Mouse (Mus musculus) midbrain, embryonic 16.5 days (tissue): ENCODE measurements at regions not wholly inside any gene's neighbourhood (a gene's known extent, or its start where the extent isn't known, plus 50 kb on each side); places are given as distances from the start of the nearest gene placed in this dataset.

Experiments used
- ATAC-seq: fragments of 200-750 bp; cut with Nextera tagmentation; 2 replicates; pipeline ENCODE4 v1.8.0; 2017; ENCODE audit warnings: moderate TSS enrichment
- H3K27ac ChIP-seq: fragments of 300-500 bp; sonication (generic); 2 replicates; pipeline ENCODE4 v1.5.1; 2014; ENCODE audit warnings: mild to moderate bottlenecking, low read length, mixed read lengths
- H3K27me3 ChIP-seq: fragments of 300-500 bp; sonication (generic); 2 replicates; pipeline ENCODE4 v1.6.1; 2014; ENCODE audit warnings: low read depth, low read length, mixed read lengths; ENCODE audit not compliant: control insufficient read depth, insufficient read depth
- H3K36me3 ChIP-seq: fragments of 300-500 bp; sonication (generic); 2 replicates; pipeline ENCODE4 v1.6.1; 2014; ENCODE audit warnings: mild to moderate bottlenecking, low read length, moderate library complexity, mixed read lengths; ENCODE audit not compliant: control insufficient read depth, insufficient read depth
- H3K4me1 ChIP-seq: fragments of 300-500 bp; sonication (generic); 2 replicates; pipeline ENCODE4 v1.6.1; 2014; ENCODE audit warnings: mild to moderate bottlenecking, low read length, mixed read lengths; ENCODE audit not compliant: control insufficient read depth, insufficient read depth
- H3K4me2 ChIP-seq: fragments of 300-500 bp; sonication (generic); 2 replicates; pipeline ENCODE4 v1.6.1; 2014; ENCODE audit warnings: mild to moderate bottlenecking, low read length, mixed read lengths
- H3K4me3 ChIP-seq: fragments of 300-500 bp; sonication (generic); 2 replicates; pipeline ENCODE4 v1.5.1; 2014; ENCODE audit warnings: low read depth, mild to moderate bottlenecking, low read length, moderate library complexity, mixed read lengths
- H3K9ac ChIP-seq: fragments of 300-500 bp; sonication (generic); 2 replicates; pipeline ENCODE4 v1.6.1; 2014; ENCODE audit warnings: low read depth, low read length, mixed read lengths
- H3K9me3 ChIP-seq: fragments of 300-500 bp; sonication (generic); replicated peaks from 2 replicates; pipeline ENCODE4 v1.6.1; 2014; ENCODE audit warnings: mild to moderate bottlenecking, low read length, mixed read lengths; ENCODE audit not compliant: control insufficient read depth, poor library complexity, severe bottlenecking
- WGBS: fragments of 180-500 bp; shearing (Covaris S2); extraction: QIAGEN DNeasy Blood & Tissue Kit; methylation state at CpG from one replicate; pipeline ENCODE4 v1.1.7; 2014; 5-methylcytosine and 5-hydroxymethylcytosine counted together

DNA sequence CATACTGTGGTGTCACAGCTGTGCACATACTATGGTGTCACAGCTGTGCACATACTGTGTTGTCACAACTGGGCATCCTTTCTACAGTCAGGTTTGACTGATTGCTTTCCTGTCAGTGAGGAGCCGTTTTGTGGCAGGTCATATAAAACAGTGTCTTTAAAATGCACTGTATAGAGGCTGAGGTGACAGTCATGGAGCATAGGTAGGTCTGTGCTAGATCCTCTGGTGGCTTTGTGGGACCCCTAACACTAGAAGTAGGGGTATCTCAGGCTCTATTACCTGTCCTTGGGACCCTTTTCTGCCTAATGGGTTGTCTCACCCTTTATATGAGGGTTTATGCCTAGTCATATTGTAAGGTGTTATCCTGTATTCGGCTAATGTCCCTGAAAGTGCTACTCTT, 132.4 kb upstream of the Map3k7 start:
- Histone ChIP-seq H3K4me3 (no peak overlapping the region), H3K27me3 (no peaks in the 10 kb centered on the region), H3K36me3 (no peaks in the 10 kb centered on the region), H3K27ac (no peak overlapping the region), H3K9me3 (no peaks in the 10 kb centered on the region), H3K9ac (no peak overlapping the region), H3K4me1 (peaks cover 12% of the 10 kb centered on the region), H3K4me2 (no peak overlapping the region)
- no peak for ATAC-seq
- WGBS: 90% methylated on average over 2 of the region's 2 CpGs

DNA sequence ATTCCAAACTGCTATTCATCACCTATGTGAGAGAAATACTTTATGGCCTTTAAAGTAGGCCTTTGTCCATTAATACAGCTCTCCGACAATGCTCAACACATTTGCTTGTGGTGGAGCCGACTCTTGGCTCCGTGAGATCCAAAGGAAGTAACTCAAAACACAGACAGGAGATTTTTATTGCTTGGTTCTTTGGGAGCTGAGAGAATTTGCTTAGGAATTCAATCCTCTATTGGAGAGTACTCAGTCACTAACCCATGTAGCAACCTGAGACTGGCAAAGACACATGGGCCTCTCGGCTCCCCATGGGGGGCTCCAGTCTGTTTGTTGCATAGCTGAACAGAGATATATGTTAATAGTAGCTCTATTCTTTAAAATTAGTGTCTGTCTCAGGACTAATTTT, 130.1 kb upstream of the Map3k7 start:
- Histone ChIP-seq H3K27ac (no peak overlapping the region), H3K4me2 (no peak overlapping the region), H3K4me3 (no peak overlapping the region), H3K4me1 (peaks cover 15% of the 10 kb centered on the region), H3K9me3 (no peaks in the 10 kb centered on the region), H3K27me3 (no peaks in the 10 kb centered on the region), H3K36me3 (no peaks in the 10 kb centered on the region), H3K9ac (no peak overlapping the region)
- 43% methylated on average over 4 of the region's 4 CpGs for WGBS
- ATAC-seq: no peak

DNA sequence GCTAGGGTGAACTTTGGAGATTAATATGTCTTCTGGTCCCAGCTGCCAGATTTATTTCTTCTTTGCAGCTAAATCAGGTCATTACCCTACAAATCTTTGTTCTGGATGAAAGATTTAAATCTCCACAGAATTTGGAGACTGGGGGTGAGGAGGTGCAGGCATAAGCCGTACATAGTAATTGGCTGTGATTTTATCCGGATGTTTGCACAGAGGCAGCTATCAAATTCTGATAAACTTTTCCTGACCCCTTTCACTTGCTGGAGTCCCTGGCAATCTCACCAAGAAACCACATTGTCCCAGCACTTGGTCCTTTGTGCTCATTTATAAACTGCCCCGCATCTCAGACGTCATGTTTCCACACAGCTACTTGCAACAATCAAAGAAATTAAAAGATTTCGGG, 128.8 kb upstream of the Map3k7 start:
- no peaks in the 10 kb centered on the region for H3K36me3 ChIP-seq
- no peak overlapping the region for H3K27ac ChIP-seq
- H3K9me3 ChIP-seq: no peaks in the 10 kb centered on the region
- ATAC-seq: no peak
- no peak overlapping the region for H3K9ac ChIP-seq
- 16% methylated on average over 5 of the region's 5 CpGs for WGBS
- H3K4me1 ChIP-seq: peaks cover 15% of the 10 kb centered on the region
- no peaks in the 10 kb centered on the region for H3K27me3 ChIP-seq
- no peak overlapping the region for H3K4me2 ChIP-seq
- H3K4me3 ChIP-seq: no peak overlapping the region

DNA sequence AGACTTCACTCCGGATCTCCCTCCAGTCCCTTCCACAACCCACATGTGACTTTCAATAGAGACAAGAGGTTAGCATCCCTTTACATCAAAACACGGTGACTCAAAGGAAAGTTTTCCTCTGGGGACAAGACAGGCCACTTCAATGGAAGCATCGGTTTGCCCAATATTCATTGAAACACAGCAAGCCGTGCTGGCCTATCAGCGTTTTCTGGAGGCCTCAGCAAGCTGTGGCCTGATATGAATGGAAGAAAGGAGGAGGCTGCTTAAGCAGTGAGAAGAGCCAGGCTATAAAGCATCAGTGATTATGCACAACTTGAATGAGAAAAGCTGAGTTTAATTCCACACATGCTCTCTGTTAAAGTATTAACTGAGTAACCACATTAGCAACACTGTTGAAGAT, 125.3 kb upstream of the Map3k7 start:
- H3K4me2 ChIP-seq: no peak overlapping the region
- H3K9ac ChIP-seq: no peak overlapping the region
- no peak overlapping the region for H3K27ac ChIP-seq
- ATAC-seq: no peak
- no peaks in the 10 kb centered on the region for H3K36me3 ChIP-seq
- H3K4me3 ChIP-seq: no peak overlapping the region
- peaks cover 8% of the 10 kb centered on the region for H3K4me1 ChIP-seq
- 18% methylated on average over 5 of the region's 5 CpGs for WGBS
- H3K9me3 ChIP-seq: no peaks in the 10 kb centered on the region
- H3K27me3 ChIP-seq: no peaks in the 10 kb centered on the region

DNA sequence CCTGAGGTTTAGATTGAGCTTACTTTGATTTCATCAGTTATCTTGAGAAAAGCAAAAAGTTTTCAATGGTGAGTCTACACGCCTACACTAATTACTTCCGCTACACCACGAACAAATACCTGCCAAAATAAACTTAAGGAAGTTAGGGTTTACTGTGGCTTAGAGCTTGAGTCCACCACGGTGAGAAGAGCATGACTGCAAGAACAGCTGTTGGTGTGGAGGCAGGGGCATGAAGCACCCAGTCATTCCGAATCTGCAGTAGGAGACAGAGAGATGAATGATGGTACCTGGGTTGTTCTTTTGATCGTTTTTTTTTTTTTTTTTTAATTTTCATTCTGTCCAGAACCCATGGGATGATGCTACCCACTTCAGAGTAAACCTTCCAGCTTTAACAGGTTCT, 114.1 kb upstream of the Map3k7 start:
- no peaks in the 10 kb centered on the region for H3K4me1 ChIP-seq
- 84% methylated on average over 6 of the region's 6 CpGs for WGBS
- no peak overlapping the region for H3K9ac ChIP-seq
- no peaks in the 10 kb centered on the region for H3K9me3 ChIP-seq
- no peak overlapping the region for H3K4me2 ChIP-seq
- H3K36me3 ChIP-seq: no peaks in the 10 kb centered on the region
- H3K27ac ChIP-seq: no peak overlapping the region
- no peaks in the 10 kb centered on the region for H3K27me3 ChIP-seq
- no peak overlapping the region for H3K4me3 ChIP-seq
- ATAC-seq: no peak

DNA sequence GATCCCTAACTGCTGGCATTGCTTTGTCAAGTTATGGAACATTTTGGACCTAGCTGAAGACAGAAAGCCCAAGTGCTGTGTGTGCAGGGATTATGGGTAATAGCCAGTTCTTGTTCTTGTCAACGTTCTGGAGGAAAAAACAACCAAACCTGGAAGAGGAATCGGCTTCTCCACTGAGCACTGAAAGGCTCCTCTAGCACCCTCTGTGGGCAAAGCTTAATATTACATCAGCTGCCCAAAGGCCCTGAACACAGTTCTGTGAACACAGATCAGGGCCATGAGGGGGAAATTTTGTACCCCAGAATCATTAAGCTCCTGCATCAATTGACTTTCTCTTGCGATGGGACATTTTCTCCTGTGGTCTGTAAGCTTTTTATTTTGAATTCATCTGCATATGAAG, 112.9 kb upstream of the Map3k7 start:
- Histone ChIP-seq H3K27me3 (no peaks in the 10 kb centered on the region), H3K36me3 (no peaks in the 10 kb centered on the region), H3K27ac (no peak overlapping the region), H3K9ac (no peak overlapping the region), H3K4me2 (no peak overlapping the region), H3K4me3 (no peak overlapping the region), H3K4me1 (no peaks in the 10 kb centered on the region), H3K9me3 (no peaks in the 10 kb centered on the region)
- 60% methylated on average over 3 of the region's 3 CpGs for WGBS
- ATAC-seq: no peak

DNA sequence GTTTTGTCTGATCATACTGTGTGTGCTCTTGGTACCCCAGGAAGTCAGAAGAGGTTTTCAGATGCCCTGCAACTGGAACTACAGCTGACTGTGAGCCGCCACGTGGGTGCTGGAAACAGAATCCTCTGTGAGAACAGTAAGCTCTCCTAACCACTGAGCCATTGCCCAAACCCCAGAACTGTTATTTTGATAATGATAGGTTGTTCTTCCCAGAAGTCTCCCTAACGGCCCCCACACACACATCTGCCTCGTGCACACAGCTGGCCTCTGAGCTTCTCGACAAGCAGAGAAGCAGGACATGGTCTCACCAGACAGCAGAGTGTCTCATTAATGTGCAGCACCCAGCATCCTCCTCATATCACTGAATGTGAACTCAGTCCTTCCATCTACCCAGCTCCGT, 110.0 kb upstream of the Map3k7 start:
- WGBS: 86% methylated on average over 6 of the region's 6 CpGs
- Histone ChIP-seq H3K4me3 (no peak overlapping the region), H3K27me3 (no peaks in the 10 kb centered on the region), H3K9me3 (no peaks in the 10 kb centered on the region), H3K9ac (no peak overlapping the region), H3K36me3 (no peaks in the 10 kb centered on the region), H3K27ac (no peak overlapping the region), H3K4me1 (no peaks in the 10 kb centered on the region), H3K4me2 (no peak overlapping the region)
- ATAC-seq: no peak

DNA sequence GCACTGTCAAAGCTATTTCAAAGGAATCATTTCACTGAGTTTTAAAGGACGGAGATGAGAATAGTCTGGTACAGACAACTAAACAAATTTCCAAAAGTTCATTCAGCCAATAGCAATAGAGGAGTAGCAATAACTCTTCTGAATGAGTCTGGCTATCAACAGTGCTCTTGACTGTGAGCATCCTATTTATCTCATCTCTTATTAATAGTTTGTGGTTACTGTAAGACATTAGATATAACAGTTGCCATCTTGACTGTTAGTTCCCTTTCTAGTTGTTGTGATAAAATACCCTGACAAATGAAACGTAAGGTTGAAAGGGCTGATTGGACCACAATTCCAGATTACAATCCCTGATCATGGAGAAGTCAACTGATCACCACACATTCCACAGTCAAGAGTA, 103.5 kb upstream of the Map3k7 start:
- no peak for ATAC-seq
- Histone ChIP-seq H3K27me3 (no peaks in the 10 kb centered on the region), H3K4me1 (no peaks in the 10 kb centered on the region), H3K9me3 (no peaks in the 10 kb centered on the region), H3K36me3 (no peaks in the 10 kb centered on the region), H3K27ac (no peak overlapping the region), H3K4me3 (no peak overlapping the region), H3K4me2 (no peak overlapping the region), H3K9ac (no peak overlapping the region)
- WGBS: 87% methylated on average over 2 of the region's 2 CpGs

DNA sequence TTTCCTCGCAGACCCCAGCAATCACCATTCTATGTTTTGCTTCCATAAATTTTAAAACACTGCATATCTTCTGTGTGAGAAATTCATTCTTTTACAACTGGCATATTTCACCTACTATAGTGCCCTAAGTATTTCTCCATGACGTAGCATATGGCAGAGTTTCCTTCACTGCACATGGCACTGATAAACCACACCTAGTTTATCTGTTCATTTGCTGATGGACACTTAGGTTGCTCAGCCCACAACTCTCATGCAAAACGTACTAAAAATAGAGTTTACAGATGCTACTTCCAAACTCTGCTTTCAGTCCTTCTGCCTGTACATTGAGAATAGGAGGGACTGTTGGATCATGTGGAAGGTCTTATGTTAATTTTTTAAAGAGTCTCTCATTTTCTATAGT, 102.7 kb upstream of the Map3k7 start:
- no peak overlapping the region for H3K4me2 ChIP-seq
- H3K9me3 ChIP-seq: no peaks in the 10 kb centered on the region
- ATAC-seq: no peak
- H3K27ac ChIP-seq: no peak overlapping the region
- H3K4me1 ChIP-seq: no peaks in the 10 kb centered on the region
- no peaks in the 10 kb centered on the region for H3K27me3 ChIP-seq
- no peak overlapping the region for H3K9ac ChIP-seq
- H3K4me3 ChIP-seq: no peak overlapping the region
- no peaks in the 10 kb centered on the region for H3K36me3 ChIP-seq
- WGBS: 89% methylated on average over 3 of the region's 3 CpGs
